Mouse (Mus musculus) thymus, adult 2 months (tissue): ENCODE results near the gene Prim2.

Source experiments
- CTCF ChIP-seq: fragments of 200-500 bp; IDR thresholded peaks from 2 replicates; pipeline ENCODE4 v1.5.1; 2012; ENCODE audit warnings: mild to moderate bottlenecking, control low read depth, low read length, moderate library complexity, borderline replicate concordance; ENCODE audit not compliant: control insufficient read depth, poor library complexity, insufficient read depth; ENCODE audit errors: extremely low read depth
- POLR2A ChIP-seq: fragments of 200-500 bp; IDR thresholded peaks from 2 replicates; pipeline ENCODE4 v1.6.1; 2012; ENCODE audit warnings: mild to moderate bottlenecking, low read length, control low read depth, moderate library complexity; ENCODE audit not compliant: control insufficient read depth, poor library complexity, insufficient read depth; ENCODE audit errors: extremely low read depth

DNA sequence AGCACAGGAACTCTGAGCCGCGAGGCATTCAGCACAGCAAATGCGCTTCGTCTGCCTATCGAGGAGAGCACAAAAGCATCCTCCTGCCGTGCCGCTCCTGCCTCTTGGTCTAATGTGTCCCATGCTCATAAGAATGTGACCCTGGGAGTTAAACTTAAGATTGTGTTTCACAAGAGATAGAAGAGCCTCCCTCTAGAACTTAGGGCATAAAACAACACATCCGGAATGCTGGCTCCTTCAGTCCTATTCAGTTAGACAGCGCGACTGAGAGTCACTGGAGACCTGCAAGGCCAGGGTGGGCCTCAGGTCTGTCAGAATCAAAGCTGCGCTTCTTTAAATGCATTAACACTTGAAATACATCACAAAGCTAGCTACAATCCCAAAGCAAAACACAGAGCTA is 18.7 kb downstream of the Prim2 start:
- TF ChIP-seq CTCF (no peak), POLR2A (no peak)
